Mouse (Mus musculus): ENCODE results near the gene Gm36028. TPM values are rescaled to one million over a fixed set of nuclear protein-coding genes. Genes with fewer than 3 reads are reported as not detected.

Gene Gm36028
- total RNA-seq (2022) = under 1 TPM in 1 of 4 experiments, not detected in 3; 0.30 TPM

DNA sequence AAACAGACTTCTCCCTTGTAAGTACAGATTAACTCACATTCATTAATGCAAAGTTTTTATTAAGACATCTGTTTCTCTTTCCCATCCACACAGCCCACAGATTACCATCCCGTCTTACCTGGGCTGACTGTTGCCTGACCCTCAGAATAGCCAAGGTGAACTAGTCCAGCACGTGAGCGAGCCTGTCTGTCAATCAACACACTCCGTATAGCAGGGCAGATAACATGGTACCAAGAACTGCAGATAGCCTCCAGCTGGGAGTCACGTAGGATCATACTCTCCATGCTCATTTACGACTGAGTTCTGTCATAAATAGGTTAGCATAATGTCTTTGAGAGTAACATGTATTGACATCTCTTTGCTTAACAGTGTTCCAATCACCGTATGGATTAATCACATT lies at the start of gene Gm36028:
Gm36028 (minus strand) TSS at position 118 of the 400 bp plus-strand sequence.
- DNase-seq (ENCODE audit: low spot score in 2 of 2) = no peak

DNA sequence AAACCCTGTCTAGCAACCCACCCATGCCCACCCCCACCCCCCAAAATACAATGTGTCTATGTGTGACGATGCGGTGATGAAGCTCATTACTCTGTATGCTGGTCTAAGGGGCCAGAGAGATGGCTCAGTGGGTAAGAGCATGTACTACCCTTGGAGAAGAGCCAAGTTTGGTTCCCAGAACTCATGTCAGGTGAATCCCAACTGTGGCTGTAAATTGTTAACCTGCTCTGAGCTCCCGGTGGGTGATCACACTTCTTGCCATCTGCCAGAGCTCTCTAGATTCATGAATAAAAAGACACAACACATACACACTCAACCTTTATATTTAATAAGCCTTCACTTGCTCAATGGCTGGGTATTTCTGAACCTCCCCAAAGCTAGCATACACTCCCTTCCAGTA lies 45.5 kb upstream of the Gm36028 start:
- DNase-seq (ENCODE audit: low spot score in 2 of 2) = no peak

DNA sequence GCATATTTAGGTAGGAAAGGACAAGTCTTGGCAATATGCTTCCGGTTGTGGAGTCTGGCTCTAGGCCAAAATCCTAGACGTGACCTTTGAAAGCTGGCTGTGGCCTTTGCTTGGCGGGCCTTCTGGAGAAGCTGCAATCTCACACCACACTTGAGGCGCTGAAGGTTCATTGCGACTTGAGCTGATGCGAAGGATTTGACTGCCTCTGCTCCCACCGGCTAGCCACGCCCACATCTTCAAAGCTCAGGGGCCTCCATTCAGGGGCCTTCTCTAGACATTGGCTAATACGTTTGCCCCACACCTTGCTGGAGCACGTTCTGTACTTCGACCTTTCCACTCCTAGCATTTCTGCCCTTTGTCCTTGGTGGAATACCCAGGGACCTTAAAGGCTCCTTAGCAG lies 40.4 kb upstream of the Gm36028 start:
- no peak for DNase-seq (ENCODE audit: low spot score in 2 of 2)

DNA sequence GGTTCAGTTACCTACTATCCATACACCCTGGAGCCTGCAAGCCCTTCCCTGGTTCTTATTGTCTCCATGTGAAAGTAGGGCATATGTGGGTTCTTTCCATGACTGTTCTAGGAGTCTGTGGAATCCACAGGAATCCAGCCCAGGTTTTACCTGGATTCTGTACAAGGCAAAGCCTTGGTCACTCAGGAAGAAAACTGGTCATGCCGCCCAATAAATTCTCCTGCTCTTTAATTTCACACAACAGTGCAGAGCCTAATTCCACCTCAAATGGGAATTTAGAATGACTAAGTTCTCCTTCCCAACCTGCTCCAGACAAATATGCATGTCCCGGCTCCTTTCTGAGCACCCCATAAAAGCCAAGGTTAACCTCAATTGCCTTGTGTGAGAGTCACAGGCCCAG lies 38.4 kb upstream of the Gm36028 start:
- DNase-seq (ENCODE audit: low spot score in 2 of 2) = no peak

DNA sequence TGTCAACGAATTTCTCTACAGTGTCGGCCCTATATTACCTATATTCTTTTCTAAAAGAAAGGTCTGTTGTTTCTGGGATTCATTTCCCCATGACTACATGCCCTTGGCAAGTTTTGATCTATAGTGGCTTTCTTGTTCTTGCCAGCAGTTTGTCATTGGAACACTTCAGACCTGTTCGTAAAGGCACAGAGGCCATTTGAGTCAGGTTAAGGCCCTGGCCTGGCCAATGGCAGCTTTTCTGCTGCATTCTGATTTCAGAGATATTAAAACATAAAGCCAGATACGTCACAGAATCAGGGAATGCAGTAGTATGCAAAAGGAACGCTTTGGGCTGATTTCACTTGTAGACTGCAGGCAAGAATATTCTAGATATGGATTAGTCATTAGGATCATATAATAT lies 37.8 kb upstream of the Gm36028 start:
- no peak for DNase-seq (ENCODE audit: low spot score in 2 of 2)

DNA sequence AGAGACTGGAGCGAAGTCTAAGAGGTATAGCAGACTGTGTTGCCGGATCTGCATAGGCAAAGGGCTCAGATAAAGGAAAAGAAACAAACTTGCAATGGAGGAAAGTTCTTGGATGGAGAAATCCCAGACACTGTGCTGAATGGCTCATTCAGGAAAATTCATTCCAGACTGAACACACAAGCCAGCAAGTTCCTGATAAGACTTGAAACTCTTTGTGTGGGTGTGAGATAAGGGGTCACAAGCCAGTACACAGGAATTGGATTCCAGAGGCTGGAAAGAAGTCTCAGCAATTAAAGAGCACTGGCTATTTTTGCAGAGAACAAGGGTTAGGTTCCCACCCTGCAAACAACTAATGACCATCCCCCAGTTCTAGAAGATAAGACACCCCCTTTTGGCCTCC lies 33.0 kb upstream of the Gm36028 start:
- DNase-seq (ENCODE audit: low spot score in 2 of 2) = no peak

DNA sequence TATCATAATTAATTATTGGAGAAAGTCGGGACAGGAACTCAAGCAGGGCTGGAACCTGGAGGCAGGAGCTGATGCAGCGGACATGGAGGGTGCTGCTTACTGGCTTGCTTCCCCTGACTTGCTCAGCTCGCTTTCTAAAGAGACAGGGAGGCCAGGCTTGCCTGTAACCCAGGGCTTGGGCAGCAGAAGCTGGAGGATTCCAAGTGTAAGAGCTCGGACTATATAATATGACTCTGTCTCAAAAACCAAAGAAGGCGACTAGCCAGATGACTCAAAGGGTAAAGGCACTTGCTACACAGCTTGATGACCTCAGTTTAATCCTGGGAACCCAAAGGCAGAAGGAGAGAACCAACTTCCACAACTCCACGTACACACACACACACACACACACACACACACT lies 32.4 kb upstream of the Gm36028 start:
- no peak for DNase-seq (ENCODE audit: low spot score in 2 of 2)

DNA sequence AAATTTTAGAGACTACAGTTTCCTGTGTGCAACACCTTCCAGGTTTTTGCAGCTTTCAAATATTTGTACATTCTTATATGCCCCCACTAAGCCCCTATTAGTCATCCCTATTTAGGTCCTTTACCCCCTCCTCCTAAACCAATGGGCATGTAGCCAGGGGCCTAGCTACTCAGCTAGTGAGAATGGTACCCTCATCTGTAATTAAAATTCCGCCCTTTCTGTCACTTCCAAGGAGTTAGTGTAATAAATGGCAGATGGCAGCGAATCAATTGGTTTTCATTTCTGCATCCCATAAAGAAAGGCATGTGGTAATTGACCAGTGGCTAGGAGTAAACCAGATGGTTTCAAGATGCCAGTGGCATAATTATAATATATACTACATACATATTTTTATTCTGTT lies 31.7 kb upstream of the Gm36028 start:
- no peak for DNase-seq (ENCODE audit: low spot score in 2 of 2)

DNA sequence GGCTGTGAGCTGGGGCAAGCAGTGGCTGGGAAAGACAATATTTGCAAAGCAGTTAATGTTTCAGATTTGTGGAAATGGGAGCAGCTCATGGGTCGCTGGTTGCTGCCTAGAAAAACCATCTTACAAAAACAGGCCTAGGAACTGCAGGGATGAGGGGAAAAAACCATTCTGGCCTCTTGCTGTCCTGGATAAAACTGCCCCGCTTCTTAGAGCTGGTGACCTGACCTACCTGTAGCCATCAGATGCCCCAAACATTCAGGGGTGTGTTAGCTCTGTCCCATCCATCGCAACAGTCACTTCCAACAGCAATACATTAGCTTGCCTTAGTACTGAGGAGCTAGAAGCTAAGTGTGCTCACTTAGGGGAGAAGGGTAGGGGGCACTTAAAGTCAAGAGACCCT lies 28.0 kb upstream of the Gm36028 start:
- no peak for DNase-seq (ENCODE audit: low spot score in 2 of 2)

DNA sequence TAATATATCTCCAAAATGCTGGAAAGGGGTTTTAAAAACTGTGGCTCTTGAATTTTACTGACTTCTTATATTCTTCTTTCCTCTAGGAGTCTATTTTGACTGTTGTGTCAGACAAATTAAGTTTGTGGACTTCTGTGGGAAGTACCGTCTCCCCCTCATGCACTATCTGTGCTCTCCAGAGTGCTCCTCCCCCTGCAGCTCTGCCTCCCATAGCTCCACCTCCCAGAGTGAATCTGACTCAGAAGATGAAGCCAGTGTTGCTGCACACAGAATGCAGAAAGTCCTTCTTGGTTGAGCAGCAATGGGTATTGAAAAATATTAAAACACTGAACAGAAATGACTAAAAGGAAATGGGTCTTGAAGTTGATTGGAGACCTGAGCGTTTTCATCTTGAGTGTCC lies 20.2 kb upstream of the Gm36028 start:
- DNase-seq (ENCODE audit: low spot score in 2 of 2) = no peak

DNA sequence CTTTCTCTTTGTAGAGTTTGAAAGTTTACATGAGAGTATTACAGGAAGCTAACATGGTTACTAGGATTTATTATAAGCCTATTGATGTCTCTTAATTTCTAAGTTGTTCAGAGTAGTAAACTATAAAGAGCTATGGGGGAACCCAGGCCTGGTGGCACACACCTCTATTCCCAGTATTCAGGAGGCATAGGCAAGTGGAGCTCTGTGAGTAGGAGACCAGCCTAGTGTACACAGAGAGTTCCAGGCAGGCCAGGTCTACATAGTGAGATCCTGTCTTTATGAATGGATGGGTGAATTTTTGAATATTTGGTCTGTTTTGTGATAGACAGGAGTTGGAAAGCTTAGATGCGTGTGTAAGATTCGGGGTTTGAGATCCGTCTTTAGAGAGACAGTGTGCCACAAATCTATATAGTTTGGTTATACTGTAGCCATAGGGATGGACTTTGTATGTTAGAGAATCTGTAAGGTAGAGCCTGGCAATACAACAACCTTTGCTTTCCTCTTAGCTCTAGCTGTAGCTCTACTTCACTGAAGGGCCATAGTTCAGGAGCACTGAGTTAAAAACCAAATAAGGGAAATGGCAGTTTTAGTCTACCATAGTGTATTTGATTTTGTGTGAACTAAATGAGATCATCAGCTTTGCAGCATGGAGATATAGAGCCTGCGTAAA lies 18.9 kb upstream of the Gm36028 start:
- no peak for DNase-seq (ENCODE audit: low spot score in 2 of 2)

DNA sequence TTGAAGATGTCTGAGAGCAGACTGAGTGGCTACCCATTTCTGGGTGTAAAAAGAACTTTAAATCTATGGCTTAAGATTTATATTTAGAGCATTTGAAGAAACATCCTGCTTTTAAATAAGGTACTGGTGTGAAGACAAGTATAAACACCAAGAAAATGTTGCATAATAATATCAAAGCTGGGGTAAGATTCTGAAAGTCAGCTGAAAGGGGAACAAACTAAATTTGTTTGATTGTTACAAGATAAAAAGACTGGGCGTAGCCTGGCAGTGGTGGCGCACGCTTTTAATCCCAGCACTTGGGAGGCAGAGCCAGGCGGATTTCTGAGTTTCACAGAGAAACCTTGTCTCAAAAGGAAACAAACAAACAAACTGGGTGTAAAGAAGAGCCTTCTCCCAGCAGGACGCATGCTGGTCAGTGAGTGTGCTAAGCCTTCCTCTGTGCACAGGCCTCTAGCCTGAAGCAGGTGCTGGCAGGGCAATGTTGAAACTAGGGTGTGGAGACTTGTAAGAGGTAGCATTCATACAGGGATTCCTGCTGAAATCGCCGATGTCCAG lies 18.1 kb upstream of the Gm36028 start:
- no peak for DNase-seq (ENCODE audit: low spot score in 2 of 2)

DNA sequence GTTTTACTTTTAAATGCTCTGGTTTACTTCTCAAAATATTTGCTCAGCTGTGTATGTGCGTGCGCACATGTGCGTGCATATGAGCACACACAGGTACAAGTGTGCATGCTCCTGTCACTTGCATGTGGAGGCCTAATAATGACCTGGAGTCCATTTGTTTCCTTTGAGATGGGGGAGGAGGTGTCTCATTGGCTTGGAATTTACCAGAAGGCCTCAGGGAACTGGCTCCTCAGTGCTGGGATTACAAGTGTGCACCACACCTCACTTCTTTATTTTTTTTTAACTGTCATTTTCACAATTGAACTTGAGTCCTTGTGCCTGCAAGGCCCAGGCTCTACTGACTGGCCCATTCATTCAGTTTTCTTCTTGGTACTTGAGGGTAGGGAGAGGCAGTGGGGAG lies 16.5 kb upstream of the Gm36028 start:
- DNase-seq (ENCODE audit: low spot score in 2 of 2) = no peak

DNA sequence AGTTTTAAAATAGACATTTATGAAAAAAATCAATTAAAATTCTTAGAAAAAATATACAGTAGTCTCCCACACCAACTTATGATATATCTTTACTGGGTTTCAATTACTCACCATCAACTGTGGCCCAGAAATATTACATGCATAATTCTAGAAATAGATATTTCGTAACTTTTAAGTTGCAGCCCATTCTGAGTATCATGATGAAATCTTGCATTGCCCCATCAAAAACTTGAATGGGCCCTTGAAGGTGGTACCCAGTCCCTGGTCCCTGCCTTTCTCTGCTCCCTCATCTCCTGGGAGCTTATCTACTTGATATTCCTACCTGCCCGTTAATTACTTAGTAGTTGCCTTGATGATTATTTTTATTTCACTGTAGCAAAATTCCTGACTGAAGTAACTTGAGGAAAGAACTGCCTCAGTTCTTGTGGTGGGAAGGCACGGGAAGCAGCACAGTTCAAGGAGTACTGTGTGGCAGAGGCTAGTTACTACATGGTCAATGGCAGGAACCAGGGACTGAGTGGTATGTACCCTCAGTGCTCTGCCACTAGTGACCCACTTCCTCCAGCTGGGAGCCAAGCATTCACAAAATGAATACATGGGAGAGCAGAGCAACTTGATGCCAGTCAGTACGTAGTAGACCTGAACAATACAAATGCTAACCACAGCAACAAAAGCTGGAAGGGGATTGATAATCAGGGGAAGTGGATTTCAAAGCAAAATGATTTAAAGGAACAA lies 13.7 kb upstream of the Gm36028 start:
- no peak for DNase-seq (ENCODE audit: low spot score in 2 of 2)

DNA sequence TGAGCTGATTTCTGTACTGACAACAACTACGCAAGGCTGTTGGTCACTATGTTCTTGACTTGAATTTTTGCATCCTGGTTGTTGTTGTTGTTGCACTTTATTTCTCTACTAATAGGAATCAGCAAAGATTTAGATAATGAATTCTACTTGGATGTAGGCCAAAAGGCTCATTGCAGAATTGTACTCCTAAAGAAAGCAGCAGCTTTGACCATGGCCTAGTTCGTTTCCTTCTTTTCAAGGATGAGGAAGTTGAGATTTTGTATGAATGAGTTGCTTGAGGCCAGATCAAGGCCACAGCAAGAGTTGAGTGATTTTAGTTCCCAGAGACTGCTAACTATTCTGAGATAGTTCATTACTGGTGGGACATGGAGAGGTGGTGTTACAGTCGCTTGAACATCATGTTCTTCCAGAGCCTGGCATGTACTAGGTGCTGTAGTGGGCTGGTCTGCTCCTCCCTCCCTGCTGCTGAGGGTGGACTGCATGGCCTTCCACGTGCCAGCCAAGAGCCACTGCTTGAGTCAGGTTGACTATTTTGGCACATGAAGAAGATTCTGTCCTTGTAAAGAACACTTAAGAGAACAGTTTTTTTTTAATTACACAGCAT lies 10.3 kb upstream of the Gm36028 start:
- DNase-seq (ENCODE audit: low spot score in 2 of 2) = peak in 1 of 2 experiments; percentile 52

DNA sequence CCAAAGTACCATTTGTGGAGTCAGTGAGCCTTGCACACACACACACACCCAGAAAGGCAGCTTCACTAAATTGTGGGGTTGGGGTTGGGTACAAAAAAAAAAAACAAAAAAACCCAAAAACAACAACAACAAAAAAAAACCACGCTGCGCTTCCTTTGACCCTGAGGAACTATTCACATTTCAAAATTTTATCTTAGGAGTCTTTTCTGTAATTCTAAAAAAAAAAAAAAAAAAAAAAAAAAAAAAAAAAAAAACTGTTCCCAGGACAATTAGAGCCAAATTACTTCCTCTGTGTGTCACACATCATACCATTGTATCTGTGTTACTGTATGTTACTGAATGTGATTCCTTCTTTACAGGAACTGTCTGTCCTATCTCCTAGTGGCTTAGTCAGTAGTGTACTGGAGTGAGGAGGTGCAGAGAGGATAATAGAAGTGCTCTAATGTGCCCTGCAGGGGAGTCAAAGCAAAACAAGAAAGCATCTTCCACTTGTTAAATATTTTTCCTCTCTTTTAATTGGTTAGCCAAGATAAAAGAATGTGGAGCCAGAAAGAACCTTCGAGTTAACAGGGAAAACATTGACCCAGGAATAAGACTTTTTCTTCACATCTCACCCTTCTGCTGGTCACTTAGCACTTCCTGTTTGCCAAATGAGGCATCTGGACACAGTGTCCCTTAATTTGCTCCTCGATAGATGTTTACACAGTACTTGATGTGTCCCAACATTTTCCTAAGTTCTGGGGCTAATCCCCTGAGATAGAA lies 8.7 kb upstream of the Gm36028 start:
- no peak for DNase-seq (ENCODE audit: low spot score in 2 of 2)

DNA sequence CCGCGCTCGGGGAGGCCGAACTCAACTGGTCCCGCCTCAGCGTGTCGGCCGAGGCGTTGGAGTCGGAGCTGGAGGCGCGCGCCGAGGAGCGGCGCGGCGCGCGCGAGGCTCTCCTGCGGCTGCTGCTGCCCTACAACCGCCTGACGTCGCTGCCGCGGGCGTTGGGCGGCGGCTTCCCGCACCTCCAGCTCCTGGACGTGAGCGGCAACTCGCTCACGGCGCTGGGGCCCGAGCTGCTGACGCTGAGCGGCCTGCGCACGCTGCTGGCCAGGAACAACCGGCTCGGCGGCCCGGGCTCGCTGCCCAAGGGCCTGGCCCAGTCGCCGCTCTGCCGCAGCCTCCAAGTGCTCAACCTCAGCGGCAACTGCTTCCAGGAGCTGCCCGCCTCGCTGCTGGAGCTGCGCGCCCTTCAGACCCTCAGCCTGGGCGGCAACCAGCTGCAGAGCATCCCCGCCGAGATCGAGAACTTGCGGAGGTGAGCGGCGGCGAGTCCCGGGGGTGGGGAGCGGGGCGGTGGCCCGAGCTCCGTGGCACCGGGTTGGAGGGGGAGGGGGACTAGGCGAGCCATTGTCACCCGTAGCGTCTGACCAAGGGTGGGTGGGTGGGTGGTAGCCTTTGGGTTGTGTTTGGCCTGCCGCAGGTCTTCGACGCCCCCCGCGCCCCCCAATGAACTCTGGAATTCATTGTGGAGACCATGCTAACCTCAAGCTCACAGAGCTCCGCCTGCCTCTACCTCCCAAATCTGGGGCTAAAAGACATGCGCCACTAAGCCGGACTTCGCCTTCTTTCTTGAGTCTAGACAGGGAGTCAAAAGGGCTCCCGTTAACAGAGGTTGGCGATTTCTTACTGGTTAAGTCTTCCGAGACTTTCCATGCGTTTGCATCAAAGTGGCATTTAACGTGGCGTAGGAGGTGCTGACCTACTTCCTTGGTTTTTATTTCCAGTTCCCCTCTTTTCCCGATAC lies 7.8 kb upstream of the Gm36028 start:
- peak in 1 of 2 experiments; percentile 34 for DNase-seq (ENCODE audit: low spot score in 2 of 2)

DNA sequence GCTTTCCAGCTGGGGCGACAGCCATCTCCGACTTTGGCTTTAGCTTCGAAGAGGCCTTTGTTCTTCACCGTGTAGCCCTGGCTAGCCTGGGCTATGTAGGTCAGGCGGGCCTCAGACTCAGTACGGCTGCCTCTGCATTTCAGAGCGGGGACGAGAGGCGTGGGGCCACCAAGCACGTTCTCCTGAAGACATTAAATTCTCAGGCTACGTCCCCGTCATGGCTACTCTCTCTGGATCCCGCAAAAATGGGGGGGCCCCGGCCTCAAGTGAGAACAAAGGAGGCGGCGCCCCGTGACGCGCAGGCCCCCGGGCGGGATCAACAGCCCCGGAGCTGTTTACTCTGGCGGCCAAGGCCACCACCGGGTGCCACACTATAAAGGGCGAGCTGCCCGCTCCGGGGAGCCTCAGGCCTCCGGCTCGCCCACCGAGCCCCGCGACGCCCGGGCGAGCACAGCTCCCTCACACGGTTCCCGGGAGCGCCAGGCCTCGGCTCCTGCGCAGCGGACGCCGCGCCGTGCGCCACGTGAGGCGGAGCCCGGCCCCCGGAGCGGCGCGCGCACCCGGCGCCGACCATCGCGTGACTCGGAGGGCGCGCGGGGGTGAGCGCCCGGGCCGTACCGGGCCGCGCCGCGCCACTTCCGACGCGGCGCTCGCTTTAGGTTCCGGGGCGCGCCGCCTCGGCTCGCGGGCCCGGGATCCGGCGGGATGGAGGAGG lies 7.0 kb upstream of the Gm36028 start, which contains the start of gene Lrrc58:
Lrrc58 (plus strand) TSS at position 599 of the 715 bp plus-strand sequence.
- DNase-seq (ENCODE audit: low spot score in 2 of 2) = peak; percentile 80 to 83

DNA sequence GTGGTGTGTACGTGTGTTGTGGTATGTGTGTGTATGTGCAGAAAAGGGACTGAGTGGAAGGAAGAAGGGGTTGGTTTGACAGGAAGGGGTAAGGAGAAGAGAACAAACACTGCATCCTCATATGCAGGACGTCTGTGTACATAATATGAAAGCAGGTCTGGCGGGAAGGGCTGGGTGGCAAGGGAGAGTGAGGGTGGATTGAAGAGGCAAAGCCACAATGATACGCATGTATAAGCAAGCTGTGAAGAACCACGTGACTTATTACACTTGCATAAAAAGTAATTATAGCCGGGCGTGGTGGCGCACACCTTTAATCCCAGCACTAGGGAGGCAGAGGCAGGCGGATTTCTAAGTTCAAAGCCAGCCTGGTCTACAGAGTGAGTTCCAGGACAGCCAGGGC lies 4.9 kb upstream of the Gm36028 start:
- no peak for DNase-seq (ENCODE audit: low spot score in 2 of 2)

DNA sequence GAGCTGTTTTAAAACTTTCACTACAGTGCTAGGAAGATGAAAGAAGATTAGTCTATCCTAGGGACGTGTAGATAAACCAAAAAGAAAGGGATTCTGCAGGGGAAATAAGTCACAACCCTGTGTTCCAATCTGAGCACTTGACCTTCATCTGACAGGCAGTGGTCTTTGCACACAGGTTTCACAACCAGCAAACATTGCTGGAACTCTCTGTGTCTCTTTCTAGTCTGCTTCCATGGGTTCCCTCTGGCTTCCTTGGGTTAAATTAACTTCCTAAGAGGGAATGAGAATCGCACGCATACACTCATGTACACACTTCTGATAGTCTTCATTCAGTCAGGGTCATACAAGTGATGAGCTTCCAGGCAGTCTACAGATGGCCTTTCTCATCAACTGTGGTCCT lies 2.9 kb upstream of the Gm36028 start:
- no peak for DNase-seq (ENCODE audit: low spot score in 2 of 2)
